Mouse (Mus musculus): ENCODE measurements around the gene Swap70.

GRCm38 (mm10) chr7:110279183-110279582 is 57.7 kb downstream of the Swap70 start:
- no peak for TF ChIP-seq POLR2A (IDR thresholded peaks at IDR 0.05; ENCODE audit: borderline replicate concordance, extremely low read depth, low read depth, low read length)
- TF ChIP-seq CTCF (IDR thresholded peaks at IDR 0.05; ENCODE audit: insufficient read depth, low read length) = no peak
